Mouse (Mus musculus): ENCODE measurements at regions not wholly inside any gene's neighbourhood (a gene's known extent, or its start where the extent isn't known, plus 50 kb on each side); places are given as distances from the start of the nearest gene placed in this dataset.

- no peak for DNase-seq
Observed at GRCm38 (mm10) chr14:71230484-71231188, 631.0 kb upstream of the Fam160b2 start.

- no peak for DNase-seq
Observed at GRCm38 (mm10) chr14:71229955-71230354, 630.3 kb upstream of the Fam160b2 start.

DNA sequence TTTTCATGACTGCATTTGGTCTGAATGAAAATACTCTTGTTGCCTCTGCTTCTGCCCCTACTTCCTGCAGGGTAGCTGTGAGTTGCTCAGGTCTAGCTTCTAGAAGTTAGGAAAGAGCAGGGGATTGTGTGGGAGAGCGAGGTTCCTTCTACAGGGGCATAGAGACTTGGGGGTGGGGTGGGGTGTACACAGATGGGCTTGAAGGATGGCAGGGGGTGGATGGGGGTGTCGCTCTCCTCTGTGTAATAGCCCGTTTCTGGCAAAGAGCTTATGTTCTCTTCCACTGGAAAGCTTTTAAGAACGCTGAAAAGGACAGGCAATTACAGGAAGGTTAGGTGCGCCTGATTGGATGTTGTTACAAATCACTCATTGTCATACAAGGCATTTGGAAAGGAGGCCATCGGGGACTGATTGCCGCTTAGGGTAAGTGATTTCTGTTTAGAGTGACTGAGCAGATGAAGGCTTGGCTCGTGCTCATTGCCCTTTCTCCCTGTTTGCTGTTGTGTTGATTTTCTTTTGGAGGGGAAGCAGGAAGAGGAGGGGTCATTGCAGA is 629.3 kb upstream of the Fam160b2 start:
- no peak for DNase-seq

GRCm38 (mm10) chr14:71217041-71217440 is 617.4 kb upstream of the Fam160b2 start:
- DNase-seq: no peak

GRCm38 (mm10) chr14:71211359-71211978 is 611.8 kb upstream of the Fam160b2 start:
- DNase-seq: no peak

DNA sequence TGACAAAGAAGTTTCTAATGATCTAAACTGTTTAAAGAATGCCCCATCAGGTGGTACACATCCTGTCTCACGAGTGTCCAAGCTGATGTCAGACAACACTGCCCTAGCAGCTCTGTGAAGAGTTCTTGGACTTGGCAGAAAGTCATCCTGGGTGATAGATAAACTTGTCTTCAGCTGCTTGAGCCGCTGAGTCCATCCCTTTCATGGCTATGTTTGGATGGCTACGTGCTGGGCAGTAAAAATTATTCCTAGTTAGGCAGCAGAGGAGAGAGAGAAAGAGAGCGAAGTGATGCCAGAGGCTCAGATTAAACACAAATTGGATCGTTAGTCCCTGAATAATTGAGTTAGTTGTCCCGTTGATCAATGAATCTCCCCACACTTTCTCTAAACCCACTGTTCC is 603.8 kb upstream of the Fam160b2 start:
- no peak for DNase-seq

GRCm38 (mm10) chr14:71200917-71201316 is 601.3 kb upstream of the Fam160b2 start:
- DNase-seq: no peak

DNA sequence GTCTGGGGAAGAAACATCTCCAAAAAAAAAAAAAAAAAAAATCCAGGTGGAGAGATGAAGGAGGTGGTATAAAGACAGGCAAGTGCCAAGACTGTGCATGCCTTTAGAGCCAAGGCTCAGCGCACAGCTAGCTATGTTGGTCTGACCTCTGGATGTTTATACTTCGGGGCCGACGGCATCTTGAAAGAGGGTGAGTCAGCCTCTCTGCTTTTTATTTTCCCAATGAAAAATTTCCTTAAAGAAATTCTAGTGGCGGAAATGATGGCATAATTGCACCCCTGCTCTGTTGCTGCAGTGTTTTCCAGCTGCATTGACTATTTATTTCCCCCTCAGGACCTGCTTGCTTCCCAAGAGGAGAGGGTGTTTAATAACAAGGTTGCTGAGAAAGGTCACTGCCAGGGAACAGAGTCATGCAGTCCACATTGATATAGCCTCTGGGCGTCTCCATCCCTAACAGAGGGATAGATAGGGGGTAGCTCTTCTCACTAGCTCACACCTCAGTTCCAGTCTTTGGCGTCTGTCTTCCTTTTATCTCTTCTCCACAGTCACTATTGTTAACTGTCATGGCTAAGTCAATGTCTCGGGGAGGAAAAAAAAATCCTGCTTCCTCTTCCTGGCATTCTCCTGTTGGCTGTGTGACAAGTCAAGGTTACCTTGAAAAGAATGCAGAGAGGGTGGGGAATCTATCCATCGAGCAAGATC is 599.7 kb upstream of the Fam160b2 start:
- no peak for DNase-seq

GRCm38 (mm10) chr14:71194219-71194618 is 594.6 kb upstream of the Fam160b2 start:
- no peak for DNase-seq

- no peak for DNase-seq
Observed at GRCm38 (mm10) chr14:71192486-71192885, 592.9 kb upstream of the Fam160b2 start.

GRCm38 (mm10) chr14:71189360-71189759 is 589.7 kb upstream of the Fam160b2 start:
- DNase-seq: no peak

DNA sequence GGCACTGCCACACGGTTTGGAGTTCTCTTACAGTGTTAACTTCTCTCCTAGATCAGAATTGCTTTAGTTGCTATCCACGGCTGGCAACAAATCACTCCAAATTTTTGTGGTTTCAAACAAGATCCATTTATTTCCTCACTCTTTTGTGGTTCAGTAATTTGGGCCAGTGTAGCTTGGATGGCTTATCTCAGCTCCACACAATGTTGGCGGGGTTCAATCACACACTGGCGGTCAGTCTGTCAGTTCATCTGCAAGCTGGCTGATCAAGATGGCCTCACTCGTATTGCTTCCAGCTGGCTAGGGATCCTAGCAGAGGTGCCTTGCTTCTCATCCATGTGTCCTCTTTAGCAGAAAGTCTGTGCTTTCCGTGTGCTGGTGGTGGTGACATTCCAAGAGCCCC is 577.7 kb upstream of the Fam160b2 start:
- DNase-seq: no peak

GRCm38 (mm10) chr14:71174175-71174574 is 574.5 kb upstream of the Fam160b2 start:
- DNase-seq: no peak

DNA sequence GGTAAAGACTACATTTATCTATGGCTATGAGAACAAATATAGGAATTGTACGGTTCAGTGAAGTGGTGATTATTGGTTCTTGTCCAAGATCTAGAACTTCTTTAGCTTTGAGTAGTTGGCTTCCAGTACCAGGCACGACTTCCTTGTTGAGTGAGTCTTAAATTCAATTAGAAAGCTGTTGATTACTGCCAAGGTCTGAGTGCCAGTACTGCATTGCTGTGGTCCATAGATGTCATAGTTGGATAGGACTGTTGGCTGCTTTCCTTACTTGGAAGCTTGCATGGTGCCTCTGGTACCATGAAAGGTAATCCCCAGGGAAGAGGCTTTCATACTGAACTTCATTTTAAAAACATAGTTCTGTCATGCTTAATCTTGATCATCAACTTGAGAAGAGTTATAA is 559.9 kb upstream of the Fam160b2 start:
- DNase-seq: no peak

- no peak for DNase-seq
Observed at GRCm38 (mm10) chr14:71142465-71142864, 542.8 kb upstream of the Fam160b2 start.

DNA sequence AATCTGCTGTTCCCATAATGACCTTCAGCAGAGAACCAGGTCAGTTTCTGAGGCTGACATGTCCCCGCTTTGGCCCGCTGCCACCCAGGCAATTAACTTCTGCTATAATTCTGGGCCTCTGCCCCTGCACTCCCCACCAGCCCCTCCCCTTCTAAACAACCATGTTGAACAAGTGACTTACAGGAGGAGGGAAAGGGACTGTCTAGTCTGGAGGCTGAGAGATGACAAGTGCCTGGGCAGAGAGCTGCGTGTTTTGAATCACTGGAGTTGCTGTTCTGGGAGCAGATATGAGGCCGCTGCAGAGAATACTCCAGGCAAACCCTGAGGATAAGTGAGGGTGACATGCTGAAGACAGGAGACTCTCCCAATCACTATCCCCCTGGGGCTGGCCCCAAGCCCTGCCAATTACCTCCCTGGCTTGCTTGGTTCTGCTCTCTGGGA is 530.2 kb upstream of the Fam160b2 start:
- DNase-seq: no peak

GRCm38 (mm10) chr14:71128495-71128894 is 528.9 kb upstream of the Fam160b2 start:
- DNase-seq: no peak

DNA sequence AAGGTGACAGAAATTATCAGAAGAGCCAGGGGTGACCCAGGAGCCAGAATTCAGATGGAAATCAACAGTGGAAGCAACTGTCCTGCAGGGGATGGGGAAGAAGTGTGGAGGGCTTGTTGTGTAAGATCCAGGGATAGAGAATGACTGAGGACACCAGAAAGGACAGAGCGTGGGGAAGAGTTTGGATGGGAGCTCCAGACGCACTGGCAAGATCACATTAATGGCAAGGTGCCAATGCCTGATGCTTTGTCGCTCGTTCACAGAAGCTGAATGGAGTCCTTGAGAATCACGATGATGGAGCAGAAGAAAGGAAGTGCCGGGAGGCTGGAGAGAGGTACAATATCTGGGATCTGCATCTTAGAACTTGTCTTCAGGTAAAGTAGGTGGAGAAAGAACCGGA is 519.0 kb upstream of the Fam160b2 start:
- DNase-seq: no peak

- no peak for DNase-seq
Observed at GRCm38 (mm10) chr14:71115798-71116432, 516.3 kb upstream of the Fam160b2 start.

GRCm38 (mm10) chr14:71115095-71115797 is 515.6 kb upstream of the Fam160b2 start:
- DNase-seq: no peak

- DNase-seq: no peak
Observed at GRCm38 (mm10) chr14:71113198-71113597, 513.6 kb upstream of the Fam160b2 start.

DNA sequence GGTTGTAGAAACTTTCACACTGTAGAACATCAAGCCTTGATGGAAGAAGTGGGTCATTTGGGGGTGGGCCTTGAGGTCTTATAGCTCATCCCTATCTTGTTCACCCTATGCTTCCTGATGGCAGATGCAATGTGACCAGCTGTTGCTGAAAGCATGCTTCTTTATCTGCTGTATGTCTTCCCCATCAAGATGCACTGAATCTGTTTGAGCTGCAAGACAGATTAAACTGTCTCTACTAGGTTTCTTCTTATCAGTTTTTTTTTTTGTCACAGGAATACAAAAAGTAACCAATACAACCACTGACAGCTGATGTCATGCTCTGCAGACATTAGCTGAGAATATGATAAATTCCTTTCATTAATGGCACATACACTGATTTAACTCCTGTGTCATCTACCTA is 505.0 kb upstream of the Fam160b2 start:
- no peak for DNase-seq

- no peak for DNase-seq
Observed at GRCm38 (mm10) chr14:71103955-71104354, 504.3 kb upstream of the Fam160b2 start.

Data from kidney, adult 9 months (tissue).